Mouse (Mus musculus) thymus, adult 2 months (tissue): Measurements from ENCODE around the gene Pcolce. TPM values are rescaled to one million over a fixed set of nuclear protein-coding genes. Genes with fewer than 3 reads are reported as not detected.

Experiments used
- DNase-seq: peaks from one replicate; pipeline ENCODE4 v3.0.0; 2021
- H3K27ac ChIP-seq: fragments of 200-500 bp; 2 replicates; pipeline ENCODE4 v1.5.1; 2012; ENCODE audit warnings: low read length, control low read depth; ENCODE audit not compliant: control insufficient read depth, insufficient read depth
- H3K27me3 ChIP-seq: fragments of 200-500 bp; 2 replicates; pipeline ENCODE4 v1.6.1; 2012; ENCODE audit warnings: mild to moderate bottlenecking, low read length, moderate library complexity, mixed read lengths; ENCODE audit not compliant: control insufficient read depth, insufficient read depth
- H3K36me3 ChIP-seq: fragments of 200-500 bp; 2 replicates; pipeline ENCODE4 v1.6.1; 2012; ENCODE audit warnings: mild to moderate bottlenecking, low read length, moderate library complexity; ENCODE audit not compliant: control insufficient read depth, insufficient read depth
- H3K4me1 ChIP-seq: fragments of 200-500 bp; replicated peaks from 2 replicates; pipeline ENCODE4 v1.6.1; 2012; ENCODE audit warnings: low read length; ENCODE audit not compliant: control insufficient read depth, insufficient read depth
- H3K4me3 ChIP-seq: fragments of 200-500 bp; 2 replicates; pipeline ENCODE4 v1.5.1; 2012; ENCODE audit warnings: mild to moderate bottlenecking, low read length, control low read depth, moderate library complexity; ENCODE audit not compliant: control insufficient read depth, insufficient read depth
- CTCF ChIP-seq: fragments of 200-500 bp; IDR thresholded peaks from 2 replicates; pipeline ENCODE4 v1.5.1; 2012; ENCODE audit warnings: mild to moderate bottlenecking, control low read depth, low read length, moderate library complexity, borderline replicate concordance; ENCODE audit not compliant: control insufficient read depth, poor library complexity, insufficient read depth; ENCODE audit errors: extremely low read depth
- POLR2A ChIP-seq: fragments of 200-500 bp; IDR thresholded peaks from 2 replicates; pipeline ENCODE4 v1.6.1; 2012; ENCODE audit warnings: mild to moderate bottlenecking, low read length, control low read depth, moderate library complexity; ENCODE audit not compliant: control insufficient read depth, poor library complexity, insufficient read depth; ENCODE audit errors: extremely low read depth
- WGBS: fragments of 180-500 bp; shearing (Covaris S2); methylation state at CpG from one replicate; pipeline ENCODE4 v1.1.7; 2018; 5-methylcytosine and 5-hydroxymethylcytosine counted together
- polyA plus RNA-seq: library from polyadenylated mRNA; depleted of rRNA; stranded (reverse); fragments of >200 nt; gene quantifications from 2 replicates; pipeline ENCODE4 v1.2.3, GENCODE M21; 2012

Pcolce gene
- polyA plus RNA-seq, 1 experiment = 29.7 TPM

GRCm38 (mm10) chr5:137608654-137609190, 4.9 kb downstream of the Pcolce start:
- WGBS = 88% methylated on average over 23 of the region's 23 CpGs
- no peak overlapping the region for H3K4me3 ChIP-seq
- TF ChIP-seq CTCF = no peak
- TF ChIP-seq POLR2A = no peak
- H3K36me3 ChIP-seq = no peaks in the 10 kb centered on the region
- 0 out of 2 replicates have a peak, but pooled peaks cover 5% of the 10 kb centered on the region for H3K4me1 ChIP-seq
- H3K27me3 ChIP-seq = no peaks in the 10 kb centered on the region
- no peak for DNase-seq
- no peak overlapping the region for H3K27ac ChIP-seq

GRCm38 (mm10) chr5:137607860-137608653, 5.5 kb downstream of the Pcolce start:
- WGBS = 90% methylated on average over 26 of the region's 26 CpGs
- TF ChIP-seq POLR2A = no peak
- no peak for TF ChIP-seq CTCF
- Histone ChIP-seq H3K36me3 (no peaks in the 10 kb centered on the region), H3K4me1 (0 out of 2 replicates have a peak, but pooled peaks cover 6% of the 10 kb centered on the region), H3K27me3 (no peaks in the 10 kb centered on the region), H3K4me3 (no peak overlapping the region), H3K27ac (no peak overlapping the region)
- no peak for DNase-seq

- H3K4me3 ChIP-seq = peak overlapping the region; percentile 63
- H3K27me3 ChIP-seq = no peaks in the 10 kb centered on the region
- no peaks in the 10 kb centered on the region; the same call in 1 of the 2 replicates for H3K36me3 ChIP-seq
- peak; percentile 19 for DNase-seq
- TF ChIP-seq CTCF (no peak), POLR2A (no peak)
- H3K4me1 ChIP-seq = peaks cover 39% of the 10 kb centered on the region
- H3K27ac ChIP-seq = peak overlapping the region; percentile 82
- WGBS = under 1% methylated on average over 22 of the region's 22 CpGs
Observed at GRCm38 (mm10) chr5:137601365-137601729, 12.2 kb downstream of the Pcolce start.

GRCm38 (mm10) chr5:137600619-137601364, 12.8 kb downstream of the Pcolce start, which contains the start of gene Mospd3:
Gene Mospd3 (minus strand): TSS chr5:137601058.
- Histone ChIP-seq H3K27ac (peak within 1 kb of the TSS; percentile 92), H3K36me3 (no peaks in the 10 kb centered on the region; the same call in 1 of the 2 replicates), H3K27me3 (no peaks in the 10 kb centered on the region), H3K4me3 (peak within 1 kb of the TSS; percentile 92), H3K4me1 (peaks cover 39% of the 10 kb centered on the region)
- peak; percentile 98 for DNase-seq
- TF ChIP-seq CTCF (no peak; the same call in 1 of the 2 replicates), POLR2A (peak; percentile 59; the same call in 1 of the 2 replicates)
- under 1% methylated on average over 41 of the region's 41 CpGs for WGBS

GRCm38 (mm10) chr5:137600281-137600618, 13.3 kb downstream of the Pcolce start:
- Histone ChIP-seq H3K27me3 (no peaks in the 10 kb centered on the region), H3K27ac (peak overlapping the region; percentile 37; the same call in 1 of the 2 replicates), H3K36me3 (no peaks in the 10 kb centered on the region; the same call in 1 of the 2 replicates), H3K4me3 (peak overlapping the region; percentile 92), H3K4me1 (peaks cover 37% of the 10 kb centered on the region)
- no peak for DNase-seq
- WGBS = 2% methylated on average over 19 of the region's 19 CpGs
- TF ChIP-seq POLR2A = no peak
- no peak for TF ChIP-seq CTCF

- no peak for TF ChIP-seq CTCF
- no peak for TF ChIP-seq POLR2A
- Histone ChIP-seq H3K4me1 (peaks cover 36% of the 10 kb centered on the region), H3K4me3 (peak overlapping the region; percentile 92), H3K27ac (peak overlapping the region; percentile 37), H3K27me3 (no peaks in the 10 kb centered on the region), H3K36me3 (no peaks in the 10 kb centered on the region; the same call in 1 of the 2 replicates)
- no peak for DNase-seq
- WGBS = 38% methylated on average over 9 of the region's 9 CpGs
Observed at GRCm38 (mm10) chr5:137599600-137599999, 14.0 kb downstream of the Pcolce start.
